Mouse (Mus musculus): ENCODE results near the gene Wfdc5.
"Not testable (repeated sequence)": the region's sequence is repeated elsewhere in the genome, so short reads cannot be mapped to it uniquely, and the experiment has no call there.

Wfdc5 gene

DNA sequence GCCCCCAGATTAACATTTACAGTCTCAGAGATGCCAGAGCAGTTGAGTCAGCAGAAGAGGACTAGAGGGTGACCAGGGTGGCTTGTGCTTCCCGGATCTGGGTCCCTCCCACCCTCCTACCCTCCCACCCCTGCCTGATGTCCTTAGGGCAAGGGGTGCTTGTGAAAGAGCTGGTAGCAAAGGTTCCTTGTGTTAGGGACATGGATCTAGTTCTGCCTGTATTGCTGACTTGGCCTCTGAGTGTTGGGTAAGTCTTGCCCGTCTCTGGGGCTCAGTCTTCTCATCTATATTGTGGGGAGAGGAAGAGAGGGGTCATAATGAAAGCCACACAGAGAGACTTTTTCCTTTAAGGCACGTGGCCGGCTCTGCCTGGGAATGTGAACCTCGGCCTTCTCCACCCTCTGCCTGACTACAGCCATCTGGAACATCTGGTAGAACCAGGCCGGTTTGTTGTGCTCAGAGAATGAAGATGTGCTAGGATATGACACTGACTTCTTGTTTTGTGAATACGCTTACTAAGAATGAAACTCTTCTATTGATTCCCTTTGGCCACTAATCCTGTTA, at the start of gene Wfdc5:
Gene Wfdc5 (minus strand): TSS at position 51 of the 564 bp plus-strand sequence.
- no peak for DNase-seq (ENCODE audit: low read depth, low spot score)

DNA sequence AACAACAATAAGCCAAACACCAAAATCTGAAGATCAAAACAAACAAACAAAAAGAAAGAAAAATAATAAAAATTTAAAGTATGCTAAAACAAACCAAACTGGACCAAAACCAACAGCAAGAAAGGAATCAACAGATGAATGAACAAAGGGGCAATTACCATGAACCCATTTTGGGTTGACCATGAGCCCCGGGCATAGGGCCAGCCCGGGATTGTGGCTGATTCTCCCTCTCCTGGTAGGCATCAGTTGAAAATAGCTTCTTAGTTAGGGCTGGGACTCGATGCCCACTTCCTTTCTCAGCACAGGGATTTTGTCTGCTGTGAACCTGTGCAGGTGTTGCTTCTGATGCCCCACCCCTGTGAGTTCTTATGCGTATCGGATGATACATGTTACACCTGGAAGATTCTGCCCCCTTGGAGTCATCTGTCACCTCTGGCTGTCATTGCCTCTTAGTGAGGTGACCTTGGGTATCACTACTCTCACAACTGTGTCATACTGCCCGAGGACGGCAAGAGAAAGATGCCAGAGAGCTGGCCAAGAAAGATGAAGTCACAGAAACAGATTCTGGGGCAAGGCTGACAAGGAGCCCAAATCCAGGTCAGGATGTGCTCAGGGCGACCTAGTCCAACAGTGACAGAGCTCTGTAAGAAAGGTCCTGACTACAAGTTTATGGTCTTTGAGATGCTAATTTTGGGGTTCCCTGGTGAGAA, 46.0 kb upstream of the Wfdc5 start:
- no peak for DNase-seq (ENCODE audit: low read depth, low spot score)

DNA sequence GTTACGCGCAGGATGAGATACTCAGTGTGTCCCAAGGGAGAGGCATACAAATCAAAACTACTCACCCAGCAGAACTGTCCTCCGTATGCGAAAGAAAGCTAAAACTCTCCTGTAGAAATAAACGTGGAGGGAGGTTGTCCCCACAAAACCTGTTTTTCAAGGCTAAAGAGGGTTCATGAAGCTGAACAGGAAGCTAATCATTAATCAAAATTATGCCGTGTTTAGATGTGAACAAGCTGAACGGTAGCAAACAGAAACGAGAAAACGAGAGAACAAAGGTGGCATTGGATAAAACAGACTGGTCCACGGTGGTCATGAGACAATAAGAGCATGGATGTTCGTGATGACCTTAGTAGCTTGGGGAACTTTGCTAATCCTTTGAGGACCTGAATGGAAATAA, 39.0 kb upstream of the Wfdc5 start, which contains the start of gene Wfdc15b:
Gene Wfdc15b (minus strand): TSS at position 139 of the 400 bp plus-strand sequence.
- no peak for DNase-seq (ENCODE audit: low read depth, low spot score)

DNA sequence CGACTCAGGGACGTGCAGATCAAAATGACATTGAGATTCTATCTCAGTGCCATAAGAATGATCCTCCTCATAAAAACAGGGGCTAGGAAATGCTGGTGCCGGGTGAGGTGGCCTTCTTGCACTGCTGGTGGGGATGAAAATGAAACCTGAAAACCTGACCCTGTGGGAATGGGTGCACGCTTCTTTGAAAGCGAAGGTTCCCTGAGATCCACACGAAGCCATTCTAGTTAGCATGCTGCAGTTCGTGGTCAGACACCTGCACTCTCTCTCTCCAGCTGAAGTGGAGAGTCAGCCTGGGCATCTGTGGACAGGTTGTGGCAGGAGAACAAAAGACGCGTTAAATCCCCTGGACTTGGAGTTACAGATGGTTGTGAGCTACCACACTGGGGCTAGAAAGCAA, 36.8 kb upstream of the Wfdc5 start:
- no peak for DNase-seq (ENCODE audit: low read depth, low spot score)

DNA sequence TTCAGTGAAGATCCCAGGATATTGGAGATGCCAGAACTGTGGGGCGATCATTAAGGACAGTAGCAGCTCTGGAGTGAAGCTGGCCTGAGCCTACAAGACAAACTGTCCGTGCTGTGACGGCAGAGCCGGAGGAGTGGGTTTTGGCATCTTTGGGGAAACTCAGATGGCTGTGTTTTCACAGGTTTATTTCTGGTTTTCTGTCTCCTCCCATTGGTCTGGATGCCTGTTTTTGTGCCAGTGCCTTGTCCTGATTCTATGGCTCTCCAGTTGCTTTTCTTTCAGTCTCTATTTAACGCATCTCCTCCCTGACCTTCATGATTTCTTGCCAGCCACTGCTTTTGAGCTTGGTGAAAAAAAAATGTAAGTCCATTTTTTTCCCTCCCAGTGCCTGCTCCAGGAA, 30.2 kb upstream of the Wfdc5 start:
- no peak for DNase-seq (ENCODE audit: low read depth, low spot score)

DNA sequence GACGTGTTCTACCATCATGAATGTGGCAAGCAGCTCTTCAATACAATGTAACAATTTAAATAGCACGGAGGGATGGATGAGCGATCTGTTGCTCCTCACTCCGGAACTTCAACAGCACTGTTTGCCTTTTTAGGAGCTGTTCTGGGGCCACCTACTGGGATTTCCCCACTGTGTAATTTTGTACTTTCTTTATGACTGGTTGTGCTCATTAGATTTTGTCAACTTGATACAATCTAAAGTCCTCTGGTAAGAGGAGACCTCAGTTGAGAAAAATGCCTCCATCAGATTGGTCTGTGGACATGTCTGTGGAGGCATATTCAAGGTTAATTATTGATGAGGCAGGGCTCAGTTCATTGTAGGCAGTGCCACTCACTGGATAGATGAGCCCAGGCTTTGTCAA, 28.4 kb upstream of the Wfdc5 start:
- DNase-seq (ENCODE audit: low read depth, low spot score), result no peak

DNA sequence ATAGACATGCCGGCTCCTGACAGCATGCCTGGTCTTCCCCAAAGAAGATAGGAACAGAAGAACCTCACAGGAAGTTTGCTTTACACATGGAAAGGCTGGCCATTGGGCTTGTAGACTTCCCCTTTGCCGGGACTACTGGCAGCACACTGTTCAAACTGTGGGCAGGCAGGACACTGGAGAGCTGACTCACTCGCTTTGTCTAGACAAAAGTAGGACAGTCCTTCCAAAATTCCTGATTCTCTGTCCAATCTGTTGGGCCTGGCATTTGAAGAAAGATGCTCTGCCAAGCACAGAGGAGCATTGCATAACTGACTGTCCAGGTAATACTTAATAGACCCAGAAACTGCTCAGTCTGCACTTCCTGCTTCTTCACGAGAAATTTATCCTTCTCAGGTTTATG, 24.1 kb upstream of the Wfdc5 start:
- DNase-seq (ENCODE audit: low read depth, low spot score), result no peak

DNA sequence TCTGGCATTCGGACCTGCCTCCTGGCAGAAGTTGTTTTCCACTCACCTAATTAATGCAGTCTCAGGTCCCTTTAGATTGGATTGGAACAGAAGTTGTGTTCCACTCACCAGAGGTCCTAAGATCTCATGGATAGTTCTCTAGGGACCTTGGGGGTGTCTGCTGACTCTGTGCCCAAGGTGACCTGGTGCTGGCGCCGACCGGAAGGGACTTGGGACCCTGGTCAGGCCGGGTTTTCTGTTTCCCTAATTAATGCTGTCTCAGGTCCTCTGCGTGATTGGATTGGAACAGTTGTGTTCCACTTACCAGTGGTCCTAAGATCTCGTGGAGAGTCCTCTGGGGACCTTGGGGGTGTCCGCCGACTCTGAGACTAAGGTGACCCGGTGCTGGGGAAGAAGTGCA, 23.5 kb upstream of the Wfdc5 start:
- DNase-seq (ENCODE audit: low read depth, low spot score), result not testable (repeated sequence)

DNA sequence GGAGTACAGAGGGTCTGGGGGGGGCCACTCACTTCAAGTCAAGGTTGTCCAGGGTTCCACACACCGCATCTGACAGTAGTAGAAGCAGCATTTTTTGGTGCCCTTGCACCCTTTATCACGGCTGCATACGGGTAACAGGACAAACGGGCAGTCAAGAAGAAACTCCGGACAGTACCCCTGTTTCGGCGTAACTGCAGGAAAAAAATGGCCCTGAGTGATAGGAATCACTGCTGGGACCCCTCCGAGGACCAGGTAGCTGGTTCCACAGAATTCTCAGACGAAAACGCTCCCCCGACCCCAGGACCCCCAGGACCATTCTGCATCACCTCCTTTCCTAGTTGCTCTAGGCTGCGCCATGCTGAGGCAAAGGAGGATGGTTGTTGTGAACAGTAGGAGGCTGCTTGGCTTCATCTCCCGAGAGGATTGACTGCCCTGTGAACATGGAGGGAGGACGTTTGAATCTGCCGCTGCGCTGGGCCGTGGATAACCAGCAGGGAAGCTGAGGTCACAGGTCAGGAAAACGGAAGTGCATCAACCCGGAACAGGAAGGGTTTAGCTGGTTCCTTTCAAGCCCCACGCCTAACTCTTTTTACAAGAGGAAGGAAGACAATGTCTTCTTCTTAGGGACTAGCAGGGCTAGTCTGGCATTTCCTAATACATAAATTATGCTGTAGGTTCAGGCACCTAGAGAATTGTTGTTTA, 17.2 kb upstream of the Wfdc5 start, which contains the start of gene Wfdc15a:
Gene Wfdc15a (minus strand): TSS at position 505 of the 702 bp plus-strand sequence.
- peak; percentile 11 for DNase-seq (ENCODE audit: low read depth, low spot score)

DNA sequence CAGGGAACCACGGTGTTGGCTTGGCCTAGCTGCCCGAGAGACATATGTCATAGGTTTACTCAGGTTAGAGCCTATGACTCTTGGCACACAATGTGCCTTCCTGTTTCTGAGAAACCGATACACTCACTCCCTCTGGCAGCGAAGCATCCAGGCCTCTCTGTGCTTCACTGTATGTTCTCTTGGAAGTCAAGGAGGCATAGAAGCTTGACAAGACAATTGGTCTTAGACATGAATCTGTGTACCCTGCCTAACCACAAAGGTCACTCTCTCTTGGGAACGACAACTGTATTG, 14.1 kb upstream of the Wfdc5 start:
- DNase-seq (ENCODE audit: low read depth, low spot score), result no peak

DNA sequence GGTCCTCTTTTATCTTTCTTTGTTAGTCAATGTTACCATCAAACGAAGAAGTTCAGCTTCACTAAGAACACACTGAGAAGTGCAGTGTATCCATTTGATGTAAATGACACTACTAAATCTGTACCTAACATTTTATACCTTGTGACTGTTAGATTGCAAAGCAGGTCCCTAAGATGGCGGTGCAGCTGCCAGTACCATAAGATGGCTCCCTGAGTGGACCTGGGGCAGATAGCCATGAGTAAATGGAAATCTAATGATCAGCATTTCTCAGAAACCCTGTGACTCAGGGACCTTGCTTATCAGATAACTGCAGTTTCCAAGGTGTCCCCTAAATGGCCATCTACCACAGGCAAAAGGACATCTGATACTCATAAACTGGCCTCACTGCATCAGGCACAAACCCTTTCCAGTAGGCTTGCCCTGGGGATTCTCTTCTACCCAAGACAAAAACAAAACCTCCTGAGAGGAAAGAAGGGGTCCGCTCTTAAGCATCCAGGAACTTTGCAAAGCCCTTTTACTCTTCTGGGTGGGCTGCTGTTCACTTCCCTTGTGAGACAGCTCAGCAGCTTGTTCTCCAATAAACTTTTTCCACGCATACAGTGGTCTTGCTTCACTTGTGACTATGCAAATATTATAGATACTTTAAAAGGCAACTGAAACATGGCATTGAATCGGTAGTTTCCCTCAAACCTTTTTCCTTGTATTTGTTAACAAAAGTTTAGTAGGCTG, 13.6 kb upstream of the Wfdc5 start:
- no peak for DNase-seq (ENCODE audit: low read depth, low spot score)

DNA sequence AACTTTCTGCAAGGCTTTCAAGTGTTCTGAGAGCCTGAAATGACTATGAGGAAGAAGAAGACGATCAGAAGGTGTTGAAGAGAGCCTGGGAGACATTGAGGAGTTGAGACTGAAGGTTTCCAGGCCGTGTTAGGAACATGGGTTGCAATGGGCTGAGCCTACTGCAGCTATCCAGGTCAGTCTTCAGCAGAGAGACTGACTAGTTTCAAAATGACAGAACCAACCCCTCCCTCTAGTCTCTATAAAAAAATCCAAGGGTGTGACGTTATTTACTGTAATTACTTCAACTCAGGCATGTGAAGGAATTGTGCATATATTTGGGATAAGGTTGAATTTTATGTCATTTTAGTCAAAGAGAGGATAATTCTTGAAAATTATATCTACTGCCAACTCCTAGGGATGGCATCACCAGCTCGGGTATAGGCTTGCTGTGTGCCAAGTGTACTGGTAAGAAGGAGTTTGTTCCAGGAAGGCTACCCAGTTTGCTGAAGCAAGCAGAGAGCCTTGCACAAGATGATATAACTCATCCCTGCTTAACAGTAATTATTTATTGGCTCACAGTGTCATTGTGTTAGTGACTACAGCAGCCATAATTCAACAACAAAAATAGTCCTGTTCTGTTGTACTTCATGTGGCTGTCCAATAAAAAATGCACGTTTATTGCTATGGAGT, 12.6 kb upstream of the Wfdc5 start:
- no peak for DNase-seq (ENCODE audit: low read depth, low spot score)

DNA sequence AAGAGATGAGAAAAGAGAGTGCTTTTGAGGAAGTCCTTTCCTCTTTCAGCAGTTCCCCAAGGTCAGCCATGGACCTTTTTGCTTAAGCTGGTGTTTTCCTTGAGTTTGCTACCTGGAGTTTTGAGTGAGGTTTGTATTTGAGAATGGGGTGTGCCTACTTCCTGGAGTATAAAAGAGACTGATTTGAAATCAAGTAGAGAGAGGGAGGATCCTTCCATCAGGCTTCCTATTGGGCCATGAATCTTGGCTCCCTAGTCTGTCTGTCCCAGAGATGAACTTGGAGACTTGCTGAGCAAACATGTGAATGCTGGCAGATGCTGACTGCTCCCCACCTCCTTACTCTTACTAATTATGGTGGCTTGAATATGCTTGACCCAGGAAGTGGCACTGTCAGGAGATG, 9.7 kb upstream of the Wfdc5 start:
- no peak for DNase-seq (ENCODE audit: low read depth, low spot score)

DNA sequence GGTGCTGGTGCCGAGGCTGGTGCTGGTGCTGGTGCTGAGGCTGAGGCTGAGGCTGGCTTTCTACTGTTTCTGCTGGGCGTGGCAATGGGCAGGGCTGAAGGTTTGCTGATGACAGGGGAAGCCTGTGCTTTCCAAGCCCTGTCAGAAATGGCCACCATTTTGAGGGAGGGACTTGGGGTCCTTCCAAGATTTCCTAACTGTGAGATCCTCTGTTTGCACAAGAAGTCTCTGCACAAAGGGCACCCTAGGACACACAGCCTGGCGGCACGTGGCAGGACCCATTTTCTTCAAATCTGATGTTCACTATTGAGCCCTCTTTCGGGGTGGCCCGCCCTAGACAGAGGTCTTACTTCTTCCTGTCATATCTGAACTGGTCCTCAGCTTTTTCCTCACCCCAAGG, 8.0 kb upstream of the Wfdc5 start, which contains the start of gene Wfdc12:
Gene Wfdc12 (minus strand): TSS at position 33 of the 400 bp plus-strand sequence.
- no peak for DNase-seq (ENCODE audit: low read depth, low spot score)

DNA sequence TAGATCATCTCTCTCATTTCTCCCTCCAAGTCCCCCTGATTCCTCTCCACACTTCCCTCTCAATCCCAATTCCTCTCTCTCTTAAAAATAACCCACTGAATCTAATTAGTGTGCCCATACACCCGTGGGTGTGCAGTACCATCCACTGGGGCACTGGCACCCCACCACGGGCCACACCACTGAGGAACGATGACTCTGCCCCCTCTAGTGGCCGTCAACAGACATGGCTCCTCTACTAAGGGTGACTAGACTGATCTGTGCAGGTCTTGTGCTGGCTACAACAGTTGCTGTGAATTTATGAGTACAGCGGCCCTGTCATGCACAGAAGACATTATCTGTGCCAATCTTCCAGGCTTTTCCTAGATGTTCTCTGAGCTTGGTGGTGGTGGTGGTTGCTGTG, 6.2 kb upstream of the Wfdc5 start:
- no peak for DNase-seq (ENCODE audit: low read depth, low spot score)

DNA sequence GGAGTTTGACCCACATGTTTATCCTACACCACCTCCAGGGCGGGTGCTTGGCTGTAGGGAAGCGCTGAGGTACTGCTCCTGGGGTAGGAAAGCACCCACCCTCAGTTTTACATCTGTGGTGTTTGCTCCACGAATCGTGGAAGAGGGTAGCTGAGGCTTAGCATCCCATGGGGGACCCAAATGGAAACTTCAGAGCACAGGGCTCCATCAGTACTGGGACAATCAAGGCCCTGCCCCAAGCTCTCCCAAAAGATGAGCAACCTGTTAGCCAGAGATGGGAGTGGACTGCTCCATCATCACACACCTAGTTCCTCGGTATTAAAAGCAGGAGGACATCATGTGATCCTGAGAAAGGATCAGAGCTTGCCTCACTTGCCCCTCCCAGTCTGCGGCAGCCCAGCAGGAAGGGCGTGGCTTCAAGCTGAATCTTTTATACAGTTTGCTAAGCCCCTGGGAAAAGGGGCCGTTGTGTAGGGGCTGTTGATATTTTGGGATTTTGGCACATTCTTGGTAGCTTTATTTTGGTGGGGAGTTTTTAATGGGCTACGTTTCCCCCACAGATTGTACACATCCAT, 1.7 kb upstream of the Wfdc5 start:
- no peak for DNase-seq (ENCODE audit: low read depth, low spot score)

DNA sequence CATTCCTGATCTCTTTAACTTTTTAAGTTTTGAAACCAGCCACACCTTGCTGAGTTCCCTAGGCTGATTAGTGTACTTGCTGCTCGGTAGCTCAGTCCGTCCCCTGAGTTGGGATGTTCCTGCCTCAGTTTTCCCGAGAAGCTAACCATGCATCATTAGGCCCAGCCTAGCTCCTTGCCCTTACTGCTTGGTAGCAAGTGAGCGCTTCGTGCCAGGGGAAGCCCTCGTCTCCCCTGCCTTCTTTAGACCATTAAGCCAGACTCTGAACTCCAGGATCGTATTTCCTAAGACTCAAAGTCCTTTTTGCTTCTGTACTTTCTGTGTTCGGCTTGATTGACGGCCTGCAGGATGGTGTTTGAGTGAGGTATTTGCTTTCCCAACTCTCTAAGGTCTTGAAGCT, 798 bp upstream of the Wfdc5 start:
- DNase-seq (ENCODE audit: low read depth, low spot score), result no peak

DNA sequence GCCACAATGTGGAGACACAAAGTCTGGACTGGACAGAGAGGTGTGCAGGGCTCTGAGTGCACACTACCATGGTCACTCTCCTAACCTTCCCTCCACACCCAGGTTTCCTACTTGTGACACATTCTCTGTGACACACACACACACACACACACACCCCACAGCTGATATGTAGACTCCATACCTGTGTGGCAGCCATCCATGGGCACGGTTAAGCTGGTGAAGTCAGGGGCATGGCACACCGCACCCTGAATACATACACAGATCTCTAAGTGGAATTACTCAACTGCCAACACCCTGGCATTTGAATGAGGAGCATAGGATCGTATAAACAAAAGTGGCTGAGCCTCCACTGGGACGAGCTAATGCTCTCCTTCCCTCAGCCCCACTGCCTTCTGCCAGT, 1.8 kb downstream of the Wfdc5 start:
- DNase-seq (ENCODE audit: low read depth, low spot score), result no peak

DNA sequence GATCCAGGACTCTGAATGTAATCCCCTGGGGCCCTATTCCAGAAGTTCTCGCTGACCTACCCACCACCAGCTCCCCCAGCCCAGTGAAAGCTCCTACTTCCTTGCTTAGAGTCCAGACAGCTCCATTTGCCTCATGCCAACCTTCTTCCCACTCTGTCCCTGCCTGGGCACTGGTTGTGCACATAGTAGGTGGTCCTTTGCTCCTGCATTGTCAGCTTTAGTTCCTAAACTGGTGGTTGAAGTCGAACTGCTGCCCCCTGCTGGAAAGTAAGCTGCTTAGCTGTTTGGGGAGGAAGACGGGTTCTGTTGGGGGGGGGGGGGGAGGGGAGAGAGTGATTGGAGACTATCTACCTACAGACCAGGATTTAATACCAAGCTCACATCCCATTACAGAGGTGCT, 2.4 kb downstream of the Wfdc5 start:
- no peak for DNase-seq (ENCODE audit: low read depth, low spot score)

DNA sequence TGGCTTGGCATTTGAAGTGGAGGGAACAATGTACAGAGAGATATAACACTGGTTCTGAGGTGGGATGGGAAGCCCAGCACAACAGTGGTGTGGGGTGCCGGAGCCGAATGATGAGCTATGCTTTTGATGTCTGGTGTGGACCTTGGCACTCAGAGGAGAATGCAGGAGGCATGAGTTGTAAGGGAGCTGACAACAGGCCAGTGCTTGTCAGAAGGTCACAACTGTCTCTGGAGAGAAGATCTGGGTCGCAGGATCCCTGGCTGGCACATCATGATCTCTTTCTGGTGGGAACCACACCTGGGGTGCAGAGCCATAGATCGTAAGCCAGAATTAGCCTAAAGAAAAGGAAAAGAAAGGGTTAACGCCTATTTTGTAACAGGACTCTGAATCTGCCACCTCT, 4.7 kb downstream of the Wfdc5 start:
- no peak for DNase-seq (ENCODE audit: low read depth, low spot score)

DNA sequence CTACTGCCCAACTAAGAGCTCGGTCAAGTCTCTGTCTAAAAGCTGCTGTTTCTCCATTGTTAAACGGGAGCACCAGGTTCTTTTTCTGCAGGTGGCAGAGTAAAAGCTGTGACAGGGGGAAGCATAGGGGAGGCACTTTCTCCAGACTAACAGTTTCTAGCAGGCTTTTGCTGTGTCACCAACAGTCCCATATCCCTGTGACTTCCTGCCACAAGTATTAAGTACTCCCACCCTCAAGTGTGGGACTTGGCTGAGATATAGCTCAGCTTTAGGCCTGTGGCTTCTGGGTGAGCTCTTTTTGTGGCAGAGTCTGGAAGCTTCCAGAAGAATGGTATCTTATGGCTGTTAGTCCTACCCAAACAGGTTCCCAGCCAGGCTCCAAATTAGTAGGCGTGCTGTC, 6.7 kb downstream of the Wfdc5 start:
- no peak for DNase-seq (ENCODE audit: low read depth, low spot score)

Measured in mesoderm, embryonic 11.5 days (tissue).